Comparison of ENCODE assay signal across 20 mouse cellular contexts in the genomic region with DNA sequence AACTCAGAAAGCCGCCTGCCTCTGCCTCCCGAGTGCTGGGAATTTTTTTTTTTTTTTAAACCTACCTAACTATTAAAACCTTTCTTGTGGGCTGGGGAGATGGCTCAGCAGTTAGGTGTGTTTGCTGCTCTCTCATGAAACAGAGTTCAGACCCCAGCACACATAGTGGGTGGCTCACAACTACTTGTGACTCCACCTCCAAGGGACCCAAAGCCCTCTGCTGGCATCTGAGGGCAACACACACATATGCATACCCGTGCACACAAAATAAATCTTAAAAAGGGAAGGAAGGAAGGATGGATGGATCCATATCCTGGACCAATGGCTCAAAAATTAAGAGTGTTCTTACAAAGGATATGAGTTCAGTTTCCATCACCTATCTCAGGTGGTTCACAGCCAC. TPM values are rescaled to one million over a fixed set of nuclear protein-coding genes. Genes with fewer than 3 reads are reported as not detected.
DNase-seq lines count a peak whose midpoint lies in the region; ATAC-seq and TF ChIP-seq lines count a peak whose summit lies in the region.
"Had no signal": no experiment of that assay in that cellular context is flagged by ENCODE, and none has a peak within 500 bp of the region (broad histone marks: within the 10 kb centered on the region; RNA-seq: fewer than 3 reads in every experiment).

No protein-coding gene starts in this region.

- no peak for TF ChIP-seq POLR2A in liver, adult 2 months (IDR thresholded peaks at IDR 0.05; ENCODE audit: extremely low read depth, insufficient read depth, low read length)

- peaks cover 18% of the 10 kb centered on the region; the same call in 1 of the 2 replicates for H3K79me2 ChIP-seq in liver, adult 2 months (ENCODE audit: control insufficient read depth, insufficient read depth, low read length)

- no peak overlapping the region for H3K4me3 ChIP-seq in liver, adult 2 months (ENCODE audit: insufficient read depth, low read depth, low read length)
- H3K4me3 ChIP-seq in liver, embryonic 12.5 days: no peak overlapping the region
- no peak overlapping the region for H3K4me3 ChIP-seq in gastrocnemius, adult 2 months
- H3K4me3 ChIP-seq: forebrain, embryonic 12.5 days; heart, embryonic 13.5 days; hindbrain, embryonic 15.5 days; liver, embryonic 15.5 days; neural tube, embryonic 12.5 days had no signal

- no peak overlapping the region for H3K4me2 ChIP-seq in liver, embryonic 12.5 days
- H3K4me2 ChIP-seq: forebrain, embryonic 12.5 days; heart, embryonic 13.5 days; hindbrain, embryonic 15.5 days; liver, embryonic 15.5 days; neural tube, embryonic 12.5 days had no signal

- H3K9me3 ChIP-seq in liver, embryonic 12.5 days (replicated peaks): no peaks in the 10 kb centered on the region
- H3K9me3 ChIP-seq: forebrain, embryonic 12.5 days; heart, embryonic 13.5 days; hindbrain, embryonic 15.5 days; liver, embryonic 15.5 days; neural tube, embryonic 12.5 days had no signal

- H3K9ac ChIP-seq in liver, adult 2 months (ENCODE audit: low read depth, low read length): no peak overlapping the region
- no peak overlapping the region for H3K9ac ChIP-seq in liver, embryonic 12.5 days
- H3K9ac ChIP-seq: forebrain, embryonic 12.5 days; heart, embryonic 13.5 days; hindbrain, embryonic 15.5 days; liver, embryonic 15.5 days; neural tube, embryonic 12.5 days had no signal

- H3K27ac ChIP-seq in liver, adult 2 months (replicated peaks; ENCODE audit: insufficient read depth, low read depth, low read length): no peak overlapping the region
- no peak overlapping the region for H3K27ac ChIP-seq in liver, embryonic 12.5 days
- H3K27ac ChIP-seq in gastrocnemius, adult 2 months: no peak overlapping the region
- H3K27ac ChIP-seq: forebrain, embryonic 12.5 days; heart, embryonic 13.5 days; hindbrain, embryonic 15.5 days; liver, embryonic 15.5 days; neural tube, embryonic 12.5 days had no signal

- intact Hi-C loops in gastrocnemius, adult 2 months (cut with DNase I): no loop called here

- peak; percentile 30; the same call in 1 of the 2 replicates for TF ChIP-seq CTCF in liver, adult 2 months (IDR thresholded peaks at IDR 0.05; ENCODE audit: low read depth, low read length)
- no peak; the same call in 1 of the 2 replicates for TF ChIP-seq CTCF in gastrocnemius, adult 2 months (IDR thresholded peaks at IDR 0.05)

- peaks cover 27% of the 10 kb centered on the region for H3K4me1 ChIP-seq in liver, adult 2 months (ENCODE audit: control insufficient read depth, insufficient read depth, low read length)
- H3K4me1 ChIP-seq in liver, embryonic 12.5 days: peaks cover 26% of the 10 kb centered on the region

- H3K36me3 ChIP-seq in liver, adult 2 months (ENCODE audit: control insufficient read depth, insufficient read depth, low read length): no peaks in the 10 kb centered on the region; the same call in 1 of the 2 replicates
- peaks cover 12% of the 10 kb centered on the region for H3K36me3 ChIP-seq in liver, embryonic 12.5 days

- 93% methylated on average over 3 of the region's 3 CpGs for WGBS in liver, adult 2 months
- WGBS in liver, embryonic 12.5 days (ENCODE audit: insufficient replicate concordance): 73% methylated on average over 3 of the region's 3 CpGs

- no peaks in the 10 kb centered on the region for H3K27me3 ChIP-seq in liver, adult 2 months (ENCODE audit: control insufficient read depth, insufficient read depth, low read length)
- no peaks in the 10 kb centered on the region for H3K27me3 ChIP-seq in liver, embryonic 12.5 days (replicated peaks)
- H3K27me3 ChIP-seq: forebrain, embryonic 12.5 days; heart, embryonic 13.5 days; hindbrain, embryonic 15.5 days; liver, embryonic 15.5 days; neural tube, embryonic 12.5 days had no signal

- no peak for ATAC-seq in liver, embryonic 12.5 days

- no peak for DNase-seq in liver, adult 2 months (ENCODE audit: extremely low read depth, low read depth, low spot score)
- DNase-seq in 416B (ENCODE audit: low read depth) (peak; percentile 18), ZHBTc4 (ENCODE audit: low read depth, low spot score) (peak; percentile 58)
- peak; percentile 34 for DNase-seq in CD4-positive helper T cell, adult 2 months (ENCODE audit: low read depth, low spot score)
- DNase-seq in gastrocnemius, adult 2 months: no peak
- no peak for DNase-seq in ovary, adult 18-20 months (ENCODE audit: low spot score)
- DNase-seq: cerebellum, adult 2 months; heart, postnatal 36 days; kidney, adult 18-20 months; kidney, postnatal 14 days; left cerebral cortex, postnatal 4 days; right cerebral cortex, adult 18-20 months; thymus, postnatal 4 days had no signal

RNA-seq across cellular contexts. Expression of gene Adprm, which starts 3.1 kb away (rescaled TPM):
- 25.2 and 36.5 TPM in 2 replicates for total RNA-seq in liver, adult 2 months (2014; rRNA removed)
- polyA plus RNA-seq in liver, adult 2 months (2012; rRNA removed): 10.8 and 14.0 TPM in 2 replicates
- polyA plus RNA-seq in liver, embryonic 12.5 days (2016; fragmentation: Nextera tagmentation; extraction: Ambion mirVana): 11.9 and 14.5 TPM in 2 replicates
- total RNA-seq in gastrocnemius, adult 2 months (2021): 1 to 10 TPM; 6.8 to 9.9 TPM

RNA-seq across cellular contexts. Expression of gene Sco1, which starts 3.2 kb away (rescaled TPM):
- total RNA-seq in liver, adult 2 months (2014; rRNA removed): 10.5 and 11.5 TPM in 2 replicates
- 4.8 and 5.5 TPM in 2 replicates for polyA plus RNA-seq in liver, adult 2 months (2012; rRNA removed)
- 12.8 and 13.4 TPM in 2 replicates for polyA plus RNA-seq in liver, embryonic 12.5 days (2016; fragmentation: Nextera tagmentation; extraction: Ambion mirVana)
- total RNA-seq in gastrocnemius, adult 2 months (2021): 10 to 100 TPM in 1 of 2 experiments, 1 to 10 TPM in 1; 5.6 to 10.3 TPM

RNA-seq across cellular contexts. Expression of gene Tmem220, which starts 24.3 kb away (rescaled TPM):
- total RNA-seq in liver, adult 2 months (2014; rRNA removed): 6.6 and 8.7 TPM in 2 replicates
- polyA plus RNA-seq in liver, adult 2 months (2012; rRNA removed): 9.5 and 9.9 TPM in 2 replicates
- polyA plus RNA-seq in liver, embryonic 12.5 days (2016; fragmentation: Nextera tagmentation; extraction: Ambion mirVana): 0.93 and 1.2 TPM in 2 replicates
- total RNA-seq in gastrocnemius, adult 2 months (2021): 1 to 10 TPM in 1 of 2 experiments, under 1 TPM in 1; 0.66 to 1.3 TPM

RNA-seq across cellular contexts. Expression of gene Myh3, which starts 28.8 kb away (rescaled TPM):
- total RNA-seq in liver, adult 2 months (2014; rRNA removed): not detected in 2 replicates
- polyA plus RNA-seq in liver, adult 2 months (2012; rRNA removed): not detected in 2 replicates
- 0.58 and 1.4 TPM in 2 replicates for polyA plus RNA-seq in liver, embryonic 12.5 days (2016; fragmentation: Nextera tagmentation; extraction: Ambion mirVana)
- 10 to 100 TPM in 1 of 2 experiments, 1 to 10 TPM in 1; 7.8 to 15.3 TPM for total RNA-seq in gastrocnemius, adult 2 months (2021)
- total RNA-seq: common myeloid progenitor, adult 5-6 weeks; heart, postnatal 36 days had no signal

Comparison
In these comparisons a context has a peak if more than half of its experiments do, and no peak if none do; other contexts are left out.
1. DNase-seq: peak in 416B (single experiment), CD4-positive helper T cell, adult 2 months (single experiment) and ZHBTc4 (single experiment); none in liver, adult 2 months (single experiment), gastrocnemius, adult 2 months (single experiment) and ovary, adult 18-20 months (single experiment).